Mouse (Mus musculus) brain, adult 2 months (tissue): Measurements from ENCODE around the gene Zfp428.

Experiments
- DNase-seq: peaks from one replicate; pipeline ENCODE4 v3.0.0; 2011; ENCODE audit warnings: low read depth, low spot score

The Zfp428 gene

GRCm38 (mm10) chr7:24480986-24481473 lies 25.8 kb upstream of the Zfp428 start:
- no peak for DNase-seq

DNA sequence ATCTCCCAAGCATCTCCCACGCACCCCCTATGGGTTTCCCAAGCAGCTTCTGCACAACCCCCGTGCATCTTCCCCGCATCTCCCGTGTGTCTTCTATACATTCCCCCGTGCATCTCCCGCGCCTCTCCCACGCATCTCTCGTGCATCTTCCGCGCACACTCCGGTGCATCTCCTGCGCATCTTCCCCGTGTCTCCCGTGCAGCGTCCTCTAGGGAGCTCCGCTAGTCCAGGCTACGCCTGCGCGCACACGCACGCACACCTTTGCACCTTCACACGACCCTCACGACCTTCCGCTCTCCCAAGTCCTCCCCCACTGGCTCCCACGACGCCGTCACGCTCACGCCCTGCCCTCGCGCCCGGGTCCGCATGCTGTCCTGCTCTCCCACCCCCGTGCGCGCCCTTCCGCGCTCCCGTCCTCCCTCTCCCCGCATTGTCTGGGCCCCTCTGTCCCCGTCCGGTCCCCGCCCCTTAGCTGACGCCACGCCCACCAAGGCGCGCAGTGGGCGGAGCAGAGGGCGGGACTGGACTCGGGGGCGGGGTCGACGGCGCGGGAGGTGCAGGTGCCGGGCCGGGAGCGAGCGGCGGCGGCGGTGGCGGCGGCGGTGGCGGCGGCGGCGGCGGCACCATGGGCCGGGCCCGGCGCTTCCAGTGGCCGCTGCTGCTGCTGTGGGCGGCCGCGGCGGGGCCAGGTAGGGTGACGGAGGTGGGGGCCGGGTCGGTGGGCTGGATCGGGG lies 25.2 kb upstream of the Zfp428 start, which contains the start of gene Cadm4:
TSS of gene Cadm4 (plus strand) at position 550 of the 734 bp plus-strand sequence.
- DNase-seq: peak; percentile 95

DNA sequence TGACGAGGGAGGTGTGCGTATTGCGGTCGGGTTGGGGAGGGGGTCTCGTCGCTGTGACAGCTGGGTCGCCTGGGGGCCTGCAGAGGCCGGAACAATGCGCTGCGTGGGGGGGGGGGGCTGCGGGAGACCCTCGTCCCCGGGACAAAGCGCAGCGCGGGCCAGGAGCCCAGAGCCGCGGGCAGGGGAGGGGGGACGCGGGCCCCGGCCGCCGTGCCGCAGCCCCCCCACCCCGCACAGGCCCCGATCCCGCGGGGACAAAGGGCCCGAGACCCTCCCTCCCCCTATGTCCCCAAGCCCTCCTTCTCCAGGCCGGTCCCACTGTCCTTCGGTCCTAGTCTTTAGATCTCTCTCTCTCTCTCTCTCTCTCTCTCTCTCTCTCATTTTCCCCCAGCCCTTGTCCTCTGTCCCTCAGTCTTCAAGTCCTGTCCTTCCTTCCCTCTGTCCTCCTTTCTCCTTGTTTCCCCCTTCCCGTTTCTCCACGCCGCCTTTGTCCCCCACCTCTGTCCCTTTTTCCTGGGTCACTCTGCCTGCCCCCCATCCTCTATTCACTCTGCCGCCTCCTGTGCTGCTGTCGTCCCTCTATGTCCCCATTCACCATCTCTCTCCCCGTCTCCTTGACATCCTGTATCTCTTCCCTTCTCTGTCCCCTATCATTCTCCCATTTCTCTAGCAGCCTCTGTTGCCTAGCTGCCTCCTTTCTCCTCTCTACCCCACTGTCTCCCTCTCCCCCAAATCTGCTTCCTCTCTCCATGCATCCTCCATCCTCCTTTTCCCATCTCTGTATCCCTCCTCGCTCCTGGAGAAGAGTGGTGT lies 24.4 kb upstream of the Zfp428 start:
- peak; percentile 44 for DNase-seq

DNA sequence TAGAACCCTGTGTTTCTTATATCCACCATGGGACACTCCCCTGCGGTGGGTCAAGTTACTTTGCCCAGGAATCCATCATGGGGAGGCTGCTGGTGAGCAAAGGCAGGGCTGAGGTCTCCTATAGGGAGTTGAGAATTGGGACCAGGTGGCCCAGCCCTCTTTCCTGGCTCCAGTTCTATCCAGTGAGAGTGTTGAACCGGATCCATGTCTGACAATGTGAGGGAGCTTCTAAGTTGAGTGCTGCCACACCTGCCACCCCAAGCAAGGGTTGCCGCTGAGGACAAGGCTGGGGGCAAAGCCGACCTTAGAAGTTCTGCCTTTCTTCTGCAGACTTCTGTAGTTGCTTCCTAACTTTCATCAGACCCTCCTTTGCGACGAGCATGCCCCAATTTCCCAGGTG lies 23.5 kb upstream of the Zfp428 start:
- DNase-seq: peak; percentile 51

GRCm38 (mm10) chr7:24485481-24485880 lies 21.3 kb upstream of the Zfp428 start:
- peak; percentile 64 for DNase-seq

DNA sequence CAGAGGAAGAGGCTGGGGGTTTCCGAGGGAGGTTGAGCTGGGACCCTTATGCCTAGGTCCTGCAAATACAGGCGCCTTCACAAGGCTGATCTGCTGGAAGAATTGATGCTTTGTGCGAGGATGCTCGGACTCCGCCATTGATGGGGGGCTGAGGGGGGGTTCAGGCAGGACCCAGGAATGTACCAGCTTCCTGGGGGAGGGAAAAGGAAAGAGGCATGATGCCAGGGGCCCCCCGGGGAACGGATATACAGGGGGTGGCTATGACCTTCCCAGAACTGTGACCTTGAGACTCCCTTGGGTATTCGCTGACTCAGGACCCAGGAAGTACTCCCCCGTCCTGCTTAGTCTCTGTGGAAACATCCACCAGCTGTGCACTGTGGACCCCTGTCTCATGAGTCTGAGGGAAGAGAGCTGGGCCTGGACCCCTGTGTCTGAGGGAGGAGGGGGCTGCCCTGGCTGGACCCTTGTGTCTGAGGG lies 20.1 kb upstream of the Zfp428 start:
- peak; percentile 68 for DNase-seq

DNA sequence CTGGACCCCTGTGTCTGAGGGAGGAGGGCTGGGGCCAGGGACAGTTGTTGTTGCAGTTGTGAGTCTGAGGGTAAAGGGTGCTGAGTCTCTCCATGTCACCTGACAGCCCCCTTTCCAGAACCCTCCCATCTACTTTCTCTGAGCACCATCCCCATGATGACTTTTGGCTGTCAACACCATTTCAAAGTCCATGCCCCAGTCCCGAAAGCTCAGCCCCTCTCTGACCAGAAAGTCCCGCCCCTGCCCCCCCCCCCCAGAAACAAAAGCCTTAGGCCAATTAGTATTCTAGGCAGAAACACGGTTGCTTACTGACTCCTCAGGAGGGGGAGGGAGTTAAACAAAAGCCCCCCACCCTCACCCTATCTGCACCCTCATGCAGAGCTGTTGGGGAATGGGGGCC lies 19.4 kb upstream of the Zfp428 start:
- no peak for DNase-seq

DNA sequence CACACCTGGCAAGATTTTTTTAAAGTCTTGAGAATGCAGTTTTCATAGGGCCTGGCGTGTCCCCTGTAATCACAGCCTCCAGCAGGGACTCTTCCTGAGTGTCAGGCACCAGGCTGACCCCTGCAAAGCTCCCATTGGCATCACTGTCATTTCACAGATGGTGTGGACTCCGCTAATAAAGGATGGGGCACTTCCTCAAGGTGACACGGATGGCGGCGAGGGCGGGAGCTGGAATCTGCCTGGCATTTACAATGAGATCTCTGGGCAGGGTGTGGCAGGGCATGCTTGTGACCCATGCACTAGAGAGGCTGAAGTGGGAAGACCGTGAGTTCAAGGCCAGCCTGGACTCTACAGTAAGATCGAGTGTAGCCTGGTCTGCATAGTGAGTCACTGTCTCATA lies 18.5 kb upstream of the Zfp428 start:
- DNase-seq: peak; percentile 66

- DNase-seq: no peak
These were observed 6.8 kb upstream of the Zfp428 start for GRCm38 (mm10) chr7:24499856-24500577.

GRCm38 (mm10) chr7:24500929-24501328 lies 5.9 kb upstream of the Zfp428 start:
- DNase-seq: peak; percentile 61

- peak; percentile 36 for DNase-seq
These were observed 5.3 kb upstream of the Zfp428 start for GRCm38 (mm10) chr7:24501492-24501891.

DNA sequence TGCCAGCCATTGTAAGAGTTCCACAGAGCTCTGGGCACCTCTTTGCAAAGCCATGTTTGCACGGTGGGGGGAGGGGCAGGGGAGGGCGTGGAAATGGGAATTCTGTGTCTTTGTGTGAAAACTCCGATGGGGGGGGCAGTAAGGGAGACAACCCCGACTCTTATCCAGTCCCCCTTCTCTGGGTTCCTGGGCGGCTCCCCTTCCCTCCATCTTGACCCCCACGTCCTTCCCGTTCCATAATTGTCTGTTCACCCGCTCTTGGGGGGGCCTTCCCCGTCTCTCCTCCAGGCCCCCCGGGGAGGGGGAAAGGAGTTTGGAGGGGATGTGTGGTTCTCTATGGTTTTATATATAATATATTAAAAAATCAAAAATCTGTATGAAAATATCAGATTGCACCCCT lies 2.8 kb upstream of the Zfp428 start:
- no peak for DNase-seq

DNA sequence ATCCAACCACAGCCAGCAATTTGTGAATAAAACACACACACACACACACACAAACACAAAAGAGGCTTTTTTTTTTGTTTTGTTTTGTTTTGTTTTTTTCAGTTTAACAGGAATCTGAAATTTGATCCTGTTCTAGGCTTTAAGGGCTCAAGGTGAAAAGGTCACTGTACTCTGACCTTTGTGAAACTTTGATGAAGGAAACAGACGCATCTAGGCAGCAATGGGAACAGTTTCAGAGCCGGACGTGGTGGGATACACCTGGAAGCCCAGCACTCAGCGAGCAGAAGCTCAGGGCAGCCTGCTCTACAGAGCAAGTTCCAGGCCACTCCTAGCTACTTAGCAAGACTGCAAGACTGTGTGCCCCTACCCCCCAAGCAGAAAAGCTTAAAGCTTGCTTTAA lies 1.9 kb upstream of the Zfp428 start:
- no peak for DNase-seq

- no peak for DNase-seq
These were observed 1.2 kb upstream of the Zfp428 start for GRCm38 (mm10) chr7:24505447-24506064.

DNA sequence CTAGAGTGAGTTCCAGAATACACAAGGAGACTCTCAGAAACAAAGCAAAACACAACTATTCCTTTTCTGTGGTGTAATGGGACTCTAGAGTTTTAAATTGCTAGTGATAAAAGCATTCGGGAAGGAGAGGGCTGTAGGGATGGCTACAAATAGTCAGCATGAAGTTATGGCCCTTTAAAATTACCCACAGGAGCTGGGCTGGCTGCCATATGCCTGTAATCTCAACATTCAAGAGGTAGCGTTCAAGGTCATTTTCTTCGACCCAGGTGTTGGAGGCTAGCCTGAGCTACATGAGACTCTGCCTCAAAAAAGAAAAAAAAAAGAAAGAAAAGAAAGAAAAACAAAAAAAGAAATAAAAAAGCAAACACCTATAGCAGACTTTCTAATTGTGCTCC lies 744 bp upstream of the Zfp428 start:
- no peak for DNase-seq

- DNase-seq: peak; percentile 91
These were observed 349 bp upstream of the Zfp428 start for GRCm38 (mm10) chr7:24506476-24506837.

DNA sequence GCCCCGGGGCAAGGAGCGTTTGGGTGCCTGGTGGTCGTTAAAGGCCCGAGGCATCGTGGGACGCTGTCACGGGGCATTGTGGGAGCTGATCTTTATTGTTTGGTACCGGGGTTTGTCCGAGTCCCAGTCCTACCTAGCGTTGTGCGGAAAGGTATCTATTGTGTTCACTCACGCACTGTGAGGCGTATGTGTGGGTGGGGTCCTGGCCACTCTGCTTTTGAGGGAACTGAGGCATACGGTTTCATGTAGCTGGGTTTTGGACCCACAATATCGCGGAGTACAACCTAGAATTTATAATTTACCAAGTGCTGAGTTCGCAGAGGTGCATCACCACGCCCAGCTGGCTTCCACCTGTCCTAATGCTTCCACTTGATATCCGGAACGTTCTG lies 914 bp downstream of the Zfp428 start:
- DNase-seq: peak; percentile 40

GRCm38 (mm10) chr7:24512355-24512754 lies 5.5 kb downstream of the Zfp428 start, which contains the start of gene AC161166.1:
Gene AC161166.1, minus strand, starts transcription at chr7:24512455.
- no peak for DNase-seq

GRCm38 (mm10) chr7:24516319-24516718 lies 9.5 kb downstream of the Zfp428 start:
- peak; percentile 66 for DNase-seq

- no peak for DNase-seq
These were observed 10.3 kb downstream of the Zfp428 start for GRCm38 (mm10) chr7:24517077-24517476.

DNA sequence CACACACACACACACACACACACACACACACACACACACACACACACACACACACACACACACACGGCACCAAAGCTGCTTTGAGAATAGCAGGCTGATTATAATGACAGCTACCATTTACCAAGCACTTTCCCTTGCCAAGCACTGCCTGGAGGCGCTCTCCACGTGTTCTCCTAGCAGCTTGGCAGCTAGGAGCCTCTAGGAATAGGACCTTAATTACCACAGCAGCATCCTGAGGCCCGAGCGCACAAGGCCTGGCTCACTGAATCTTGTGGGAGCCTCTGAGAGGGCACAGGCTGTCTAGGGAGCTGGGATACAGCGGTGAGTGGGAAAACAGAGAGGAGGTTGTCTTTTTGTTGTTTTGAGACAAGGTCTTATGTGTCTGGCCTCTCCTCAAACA lies 10.8 kb downstream of the Zfp428 start:
- peak; percentile 86 for DNase-seq
